Mouse (Mus musculus) heart, postnatal 10 days (tissue): ENCODE results near the gene Slc25a30. TPM values are rescaled to one million over a fixed set of nuclear protein-coding genes. Genes with fewer than 3 reads are reported as not detected.
A peak's percentile ranks its signal among the peaks of the same experiment; 100 is the strongest.
"Not testable (repeated sequence)": the region's sequence is repeated elsewhere in the genome, so short reads cannot be mapped to it uniquely, and the experiment has no call there.

ENCODE experiments used
- DNase-seq, 2 experiments: peaks; one replicate each; pipeline ENCODE4 v3.0.0; 2021
- intact Hi-C: fragments of 180-260 bp; cut with DNase I; formaldehyde crosslinking; loops from one replicate; pipeline ENCODE4 v1.15.1; 2025
- total RNA-seq, 2 experiments: library from RNA; stranded (reverse); gene quantifications; 2 replicates each; pipeline ENCODE4 v1.2.3; 2021

Slc25a30 gene
- 10 to 100 TPM; 20.2 to 23.5 TPM for total RNA-seq

- DNase-seq, result peak; percentile 98
- intact Hi-C loops, result loop anchor here (1.0 kb wide), 2 partner anchors 43 to 46 kb away; no protein-coding TSS in a partner anchor
Measured at GRCm38 (mm10) chr14:75786868-75787793, at the start of gene Slc25a30. Gene Slc25a30 (minus strand): TSS chr14:75787037.

GRCm38 (mm10) chr14:75836579-75836978, 49.7 kb upstream of the Slc25a30 start:
- intact Hi-C loops, result no loop called here
- no peak for DNase-seq

- DNase-seq, result peak; percentile 87 to 89
- intact Hi-C loops, result loop anchor here (1.0 kb wide), 1 partner anchor 9 kb away; no protein-coding TSS in a partner anchor
Measured at GRCm38 (mm10) chr14:75834739-75835381, 48.0 kb upstream of the Slc25a30 start.

GRCm38 (mm10) chr14:75834251-75834738, 47.5 kb upstream of the Slc25a30 start:
- intact Hi-C loops, result no loop called here
- DNase-seq, result peak; percentile 88 to 89

GRCm38 (mm10) chr14:75833546-75834250, 46.9 kb upstream of the Slc25a30 start:
- peak; percentile 29 to 52 for DNase-seq
- intact Hi-C loops, result loop anchor here (1.0 kb wide), 1 partner anchor 47 kb away; no protein-coding TSS in a partner anchor

GRCm38 (mm10) chr14:75832982-75833381, 46.1 kb upstream of the Slc25a30 start:
- no peak for DNase-seq
- intact Hi-C loops, result loop anchor here (1.0 kb wide), 1 partner anchor 47 kb away; no protein-coding TSS in a partner anchor

GRCm38 (mm10) chr14:75832031-75832430, 45.2 kb upstream of the Slc25a30 start:
- intact Hi-C loops, result no loop called here
- DNase-seq, result no peak

- DNase-seq, result not testable (repeated sequence)
- intact Hi-C loops, result loop anchor here (1.0 to 2.0 kb wide), 3 partner anchors 23 to 61 kb away; partner anchors contain the start of gene Slc25a30
Measured at GRCm38 (mm10) chr14:75829817-75830216, 43.0 kb upstream of the Slc25a30 start.

- intact Hi-C loops, result loop anchor here (2.0 kb wide), 2 partner anchors 22 to 60 kb away; no protein-coding TSS in a partner anchor
- DNase-seq, result peak; percentile 92 to 96
Measured at GRCm38 (mm10) chr14:75828866-75829806, 42.3 kb upstream of the Slc25a30 start.

GRCm38 (mm10) chr14:75828221-75828620, 41.4 kb upstream of the Slc25a30 start:
- no peak for DNase-seq
- intact Hi-C loops, result loop anchor here (2.0 kb wide), 2 partner anchors 21 to 59 kb away; no protein-coding TSS in a partner anchor

- intact Hi-C loops, result no loop called here
- no peak for DNase-seq
Measured at GRCm38 (mm10) chr14:75826851-75827410, 40.1 kb upstream of the Slc25a30 start.

- peak; percentile 70 to 76 for DNase-seq
- intact Hi-C loops, result no loop called here
Measured at GRCm38 (mm10) chr14:75820007-75820406, 33.2 kb upstream of the Slc25a30 start.

GRCm38 (mm10) chr14:75819341-75819740, 32.5 kb upstream of the Slc25a30 start:
- intact Hi-C loops, result no loop called here
- no peak for DNase-seq

GRCm38 (mm10) chr14:75818528-75818927, 31.7 kb upstream of the Slc25a30 start:
- intact Hi-C loops, result no loop called here
- no peak for DNase-seq

- intact Hi-C loops, result no loop called here
- no peak for DNase-seq
Measured at GRCm38 (mm10) chr14:75809931-75810330, 23.1 kb upstream of the Slc25a30 start.

GRCm38 (mm10) chr14:75807800-75808199, 21.0 kb upstream of the Slc25a30 start:
- peak; percentile 78 to 83 for DNase-seq
- intact Hi-C loops, result loop anchor here (2.0 kb wide), 1 partner anchor 21 kb away; no protein-coding TSS in a partner anchor

- no peak for DNase-seq
- intact Hi-C loops, result no loop called here
Measured at GRCm38 (mm10) chr14:75797769-75798386, 11.0 kb upstream of the Slc25a30 start.

GRCm38 (mm10) chr14:75795918-75796317, 9.1 kb upstream of the Slc25a30 start:
- intact Hi-C loops, result no loop called here
- no peak for DNase-seq
